Mouse (Mus musculus) adrenal gland, adult 8-10 months (tissue): ENCODE data around the gene Vps18. TPM values are rescaled to one million over a fixed set of nuclear protein-coding genes. Genes with fewer than 3 reads are reported as not detected.

ENCODE experiments used
- total RNA-seq, 4 experiments: library from RNA; stranded (reverse); gene quantifications; 2 replicates each; pipeline ENCODE4 v1.2.4; 2022

Gene Vps18
- total RNA-seq, 4 experiments from 2014 or later: 27.2 to 29.5 (median 27.7) TPM

Other genes with a start within 250 kb of the Vps18 start
- 1 to 10 TPM in 2 of 4 experiments, under 1 TPM in 2; 0.46 to 1.0 (median 0.96) TPM for gene Knl1, start 241.6 kb upstream of the Vps18 start, total RNA-seq
- 1 to 10 TPM; 1.1 to 2.2 (median 1.7) TPM for gene Rad51, start 175.9 kb upstream of the Vps18 start, total RNA-seq
- gene Rmdn3, start 131.7 kb upstream of the Vps18 start, total RNA-seq: 10 to 100 TPM; 47.8 to 60.9 (median 54.4) TPM
- gene Gchfr, start 121.0 kb upstream of the Vps18 start, total RNA-seq: 10 to 100 TPM in 2 of 4 experiments, 1 to 10 TPM in 2; 9.3 to 13.7 (median 10.9) TPM
- gene Gm14137, start 114.2 kb upstream of the Vps18 start, total RNA-seq: under 1 TPM; 0.09 to 0.28 (median 0.24) TPM
- 10 to 100 TPM; 26.6 to 52.4 (median 38.3) TPM for gene Zfyve19, start 80.1 kb upstream of the Vps18 start, total RNA-seq
- gene Dnajc17, start 79.9 kb upstream of the Vps18 start, total RNA-seq: 10 to 100 TPM; 16.5 to 24.6 (median 20.8) TPM
- gene Ppp1r14d, start 58.8 kb upstream of the Vps18 start, total RNA-seq: not detected
- 1 to 10 TPM; 1.8 to 3.9 (median 2.6) TPM for gene Spint1, start 51.4 kb upstream of the Vps18 start, total RNA-seq
- 1 to 10 TPM in 3 of 4 experiments, under 1 TPM in 1; 0.61 to 2.9 (median 2.1) TPM for gene Rhov, start 17.5 kb upstream of the Vps18 start, total RNA-seq
- 10 to 100 TPM; 11.5 to 18.6 (median 16.2) TPM for gene Dll4, start 37.0 kb downstream of the Vps18 start, total RNA-seq
- 1 to 10 TPM; 3.9 to 7.2 (median 4.9) TPM for gene Chac1, start 62.5 kb downstream of the Vps18 start, total RNA-seq
- 10 to 100 TPM; 21.6 to 30.7 (median 23.7) TPM for gene Ino80, start 188.9 kb downstream of the Vps18 start, total RNA-seq